Mouse (Mus musculus): ENCODE data around the gene Olfr48. TPM values are rescaled to one million over a fixed set of nuclear protein-coding genes. Genes with fewer than 3 reads are reported as not detected.

Gene Olfr48
- polyA plus RNA-seq, 1 experiment from 2014 or later = not detected

Other genes with a start within 250 kb of the Olfr48 start
- gene Olfr1247, start 234.1 kb downstream of the Olfr48 start, polyA plus RNA-seq (2015; fragmentation: Nextera tagmentation; extraction: Ambion mirVana) = not detected in 2 replicates
- gene Olfr1248, start 230.0 kb downstream of the Olfr48 start, polyA plus RNA-seq (2015; fragmentation: Nextera tagmentation; extraction: Ambion mirVana) = not detected in 2 replicates
- gene Olfr1249, start 213.2 kb downstream of the Olfr48 start, polyA plus RNA-seq (2015; fragmentation: Nextera tagmentation; extraction: Ambion mirVana) = not detected in 2 replicates
- not detected in 2 replicates for gene Olfr1250, start 186.7 kb downstream of the Olfr48 start, polyA plus RNA-seq (2015; fragmentation: Nextera tagmentation; extraction: Ambion mirVana)
- gene Olfr1251, start 176.3 kb downstream of the Olfr48 start, polyA plus RNA-seq (2015; fragmentation: Nextera tagmentation; extraction: Ambion mirVana) = not detected in 2 replicates
- gene Olfr1252, start 123.2 kb downstream of the Olfr48 start, polyA plus RNA-seq (2015; fragmentation: Nextera tagmentation; extraction: Ambion mirVana) = not detected in 2 replicates
- gene Olfr1253, start 91.1 kb downstream of the Olfr48 start, polyA plus RNA-seq (2015; fragmentation: Nextera tagmentation; extraction: Ambion mirVana) = not detected in 2 replicates
- not detected in 2 replicates for gene Olfr1254, start 54.6 kb downstream of the Olfr48 start, polyA plus RNA-seq (2015; fragmentation: Nextera tagmentation; extraction: Ambion mirVana)
- gene Olfr1255, start 36.2 kb downstream of the Olfr48 start, polyA plus RNA-seq (2015; fragmentation: Nextera tagmentation; extraction: Ambion mirVana) = not detected in 2 replicates
- not detected in 2 replicates for gene Olfr1256, start 6.7 kb downstream of the Olfr48 start, polyA plus RNA-seq (2015; fragmentation: Nextera tagmentation; extraction: Ambion mirVana)
- gene Olfr1257, start 30.2 kb upstream of the Olfr48 start, polyA plus RNA-seq (2015; fragmentation: Nextera tagmentation; extraction: Ambion mirVana) = not detected in 2 replicates
- not detected in 2 replicates for gene Olfr1258, start 79.1 kb upstream of the Olfr48 start, polyA plus RNA-seq (2015; fragmentation: Nextera tagmentation; extraction: Ambion mirVana)
- gene Olfr1259, start 100.5 kb upstream of the Olfr48 start, polyA plus RNA-seq (2015; fragmentation: Nextera tagmentation; extraction: Ambion mirVana) = not detected in 2 replicates
- gene Olfr1260, start 126.1 kb upstream of the Olfr48 start, polyA plus RNA-seq (2015; fragmentation: Nextera tagmentation; extraction: Ambion mirVana) = not detected in 2 replicates
- gene Olfr1261, start 143.0 kb upstream of the Olfr48 start, polyA plus RNA-seq (2015; fragmentation: Nextera tagmentation; extraction: Ambion mirVana) = not detected in 2 replicates
- gene Olfr1262, start 151.9 kb upstream of the Olfr48 start, polyA plus RNA-seq (2015; fragmentation: Nextera tagmentation; extraction: Ambion mirVana) = not detected in 2 replicates
- not detected in 2 replicates for gene Olfr1263, start 163.9 kb upstream of the Olfr48 start, polyA plus RNA-seq (2015; fragmentation: Nextera tagmentation; extraction: Ambion mirVana)
- not detected in 2 replicates for gene Olfr1264, start 177.4 kb upstream of the Olfr48 start, polyA plus RNA-seq (2015; fragmentation: Nextera tagmentation; extraction: Ambion mirVana)
- gene Olfr1265, start 187.1 kb upstream of the Olfr48 start, polyA plus RNA-seq (2015; fragmentation: Nextera tagmentation; extraction: Ambion mirVana) = not detected in 2 replicates
- gene Olfr140, start 215.4 kb upstream of the Olfr48 start, polyA plus RNA-seq (2015; fragmentation: Nextera tagmentation; extraction: Ambion mirVana) = not detected in 2 replicates